Mouse (Mus musculus): ENCODE results near the gene Ptprg. TPM values are rescaled to one million over a fixed set of nuclear protein-coding genes. Genes with fewer than 3 reads are reported as not detected.

Ptprg gene
- total RNA-seq, 2 experiments from 2014 or later: 123 TPM

DNA sequence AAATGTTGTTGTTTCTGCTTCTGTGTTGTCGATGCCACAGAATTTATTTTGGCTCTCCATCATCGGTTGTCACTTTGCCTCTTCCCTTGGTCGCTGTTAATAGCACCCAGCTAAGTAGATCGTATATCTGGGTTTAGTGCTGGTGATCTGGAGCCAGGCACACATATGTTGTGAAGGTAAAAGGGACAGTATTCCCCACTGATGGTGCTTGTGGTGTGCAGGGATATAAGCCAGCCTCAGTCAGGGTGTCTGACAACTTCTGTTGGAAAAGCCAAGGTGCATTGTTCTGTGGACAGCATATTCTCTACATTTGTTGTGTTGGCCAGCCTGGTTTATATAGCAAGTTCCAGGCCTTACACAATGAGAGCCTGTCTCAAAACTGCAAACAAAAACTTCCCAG, 428.4 kb downstream of the Ptprg start:
- intact Hi-C loops (cut with DNase I): no loop called here
- no peak for DNase-seq (ENCODE audit: low spot score in 2 of 2)

DNA sequence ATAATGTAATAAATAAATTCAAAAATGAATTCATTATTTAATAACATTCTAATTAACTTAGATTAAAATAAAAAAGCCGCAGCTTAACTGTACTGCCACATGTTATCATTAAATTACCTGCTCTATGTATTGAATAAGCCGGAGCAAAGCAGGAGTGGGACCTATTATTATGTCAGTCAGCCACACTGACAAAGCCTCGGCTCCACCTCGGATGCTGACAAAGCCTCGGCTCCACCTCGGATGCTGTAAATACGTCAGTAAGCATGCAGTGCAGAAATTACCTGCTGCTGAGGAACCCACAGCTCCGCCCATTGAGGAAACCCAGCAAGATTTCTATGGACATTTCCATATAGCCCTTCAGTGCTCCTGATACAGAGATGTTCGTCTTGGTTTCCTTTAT, 429.7 kb downstream of the Ptprg start:
- intact Hi-C loops (cut with DNase I): no loop called here
- no peak for DNase-seq (ENCODE audit: low spot score in 2 of 2)

DNA sequence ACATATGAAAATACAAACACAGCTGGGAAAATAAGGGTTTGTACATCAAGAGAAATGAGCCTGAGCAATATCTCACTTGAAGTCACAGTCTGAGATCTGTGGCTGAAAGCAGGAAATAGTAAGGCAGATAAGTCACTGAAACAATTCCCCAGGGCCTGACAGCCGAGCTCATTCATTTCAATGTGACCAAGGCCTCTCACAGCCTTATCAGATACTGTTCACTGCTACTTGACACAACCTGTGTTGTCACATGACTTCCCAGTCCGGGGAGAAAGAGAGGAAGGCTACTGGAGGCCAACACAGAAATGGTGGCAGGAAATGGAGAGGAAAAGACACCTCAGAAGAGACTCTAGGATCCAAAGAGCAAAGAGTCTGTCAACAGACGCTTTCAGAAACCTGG, 430.8 kb downstream of the Ptprg start:
- no peak for DNase-seq (ENCODE audit: low spot score in 2 of 2)
- intact Hi-C loops (cut with DNase I): no loop called here

DNA sequence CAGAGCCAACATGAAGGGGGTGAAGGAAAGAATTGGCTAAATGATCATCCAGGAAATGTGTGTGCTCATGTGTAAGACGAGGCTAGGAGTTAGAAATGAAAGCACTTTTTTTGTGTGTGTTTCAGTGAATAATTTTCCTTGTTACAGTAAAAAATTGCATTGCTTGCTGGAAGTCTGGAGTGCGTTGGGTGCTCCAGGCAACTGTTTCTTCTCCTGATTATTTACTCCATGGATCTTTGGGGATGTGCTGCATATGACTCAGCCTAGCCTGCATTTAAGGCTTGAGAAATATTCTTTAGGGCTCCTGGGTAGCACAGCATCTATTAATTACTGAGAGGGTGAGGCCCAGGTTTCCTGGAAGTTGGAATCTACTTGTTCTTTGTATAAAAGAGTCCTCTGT, 435.6 kb downstream of the Ptprg start:
- no peak for DNase-seq (ENCODE audit: low spot score in 2 of 2)
- intact Hi-C loops (cut with DNase I): no loop called here

DNA sequence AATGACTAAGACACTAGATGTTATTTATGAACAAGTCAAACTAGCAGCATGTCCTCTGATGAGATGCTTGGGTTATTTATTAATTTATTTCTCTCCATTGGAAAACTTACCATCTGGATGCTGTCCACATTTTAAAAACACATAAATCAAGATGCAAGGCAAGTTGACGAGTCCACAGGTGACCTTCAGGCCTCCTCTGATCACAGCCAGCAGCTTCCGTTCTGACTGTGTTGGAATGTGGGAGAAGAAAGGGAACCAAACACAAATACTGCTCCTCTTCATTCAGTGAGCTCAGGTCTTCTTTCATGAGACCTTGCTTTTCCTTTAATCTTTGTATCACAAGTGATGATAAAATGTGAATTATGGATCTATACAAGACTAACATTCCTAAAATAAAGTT, 437.8 kb downstream of the Ptprg start:
- DNase-seq (ENCODE audit: low spot score in 2 of 2): no peak
- intact Hi-C loops (cut with DNase I): no loop called here

DNA sequence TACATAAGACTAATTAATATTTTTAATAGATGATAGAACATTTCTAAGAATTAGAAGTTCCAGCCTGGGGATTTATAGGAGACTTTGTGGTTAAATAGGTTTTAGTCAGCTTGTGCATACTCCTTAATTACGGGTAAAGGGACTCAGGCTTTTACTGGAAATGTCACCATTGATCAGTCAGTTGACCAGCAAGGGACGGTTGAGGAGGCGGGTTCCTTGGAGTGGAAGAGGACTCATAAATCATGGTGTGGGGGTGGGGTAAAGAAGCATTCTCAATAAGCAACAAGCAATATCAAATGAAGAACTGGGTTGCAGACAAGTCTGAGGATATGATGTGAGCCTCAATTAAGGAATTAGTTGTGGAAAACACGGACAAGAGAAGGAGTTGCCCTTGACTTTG, 438.8 kb downstream of the Ptprg start:
- intact Hi-C loops (cut with DNase I): no loop called here
- DNase-seq (ENCODE audit: low spot score in 2 of 2): no peak

DNA sequence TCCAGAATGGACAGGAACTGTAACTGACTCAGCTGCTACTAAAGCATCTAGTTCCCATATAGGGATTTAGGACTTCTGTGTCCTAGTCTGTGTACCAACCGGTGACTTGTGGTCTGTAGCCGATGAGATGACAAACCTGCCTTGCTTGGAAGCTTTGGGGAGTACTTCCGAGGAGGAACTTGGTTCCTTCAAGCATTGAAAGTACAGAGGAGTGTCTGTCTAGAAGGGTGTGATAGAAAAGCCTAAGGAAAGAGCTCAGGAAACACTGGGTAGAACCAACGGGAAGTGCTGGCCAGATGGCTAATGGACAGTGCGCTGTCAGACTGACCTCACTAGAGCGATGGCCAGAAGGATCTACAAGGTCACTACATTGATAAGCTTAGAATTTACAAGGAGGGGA, 439.2 kb downstream of the Ptprg start:
- DNase-seq (ENCODE audit: low spot score in 2 of 2): no peak
- intact Hi-C loops (cut with DNase I): no loop called here

DNA sequence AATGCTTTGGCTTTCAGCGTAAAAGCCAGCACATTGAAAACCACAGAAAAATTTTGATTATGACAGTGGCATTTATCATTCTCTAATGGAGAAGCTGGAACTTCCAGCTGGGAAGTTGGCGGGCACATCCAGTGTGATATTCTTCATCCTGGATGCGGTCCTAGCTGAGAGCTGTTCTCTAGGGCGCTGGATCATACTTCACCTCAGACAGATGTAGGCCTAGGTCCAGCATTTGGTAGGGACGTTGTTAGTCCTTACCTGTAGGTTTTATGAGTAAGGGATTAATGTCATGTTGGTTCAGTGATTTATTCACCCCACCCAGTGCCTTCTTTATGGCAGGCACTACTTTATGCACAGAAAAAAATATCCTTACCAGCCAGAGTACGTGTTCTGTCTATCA, 444.2 kb downstream of the Ptprg start:
- no peak for DNase-seq (ENCODE audit: low spot score in 2 of 2)
- intact Hi-C loops (cut with DNase I): no loop called here

DNA sequence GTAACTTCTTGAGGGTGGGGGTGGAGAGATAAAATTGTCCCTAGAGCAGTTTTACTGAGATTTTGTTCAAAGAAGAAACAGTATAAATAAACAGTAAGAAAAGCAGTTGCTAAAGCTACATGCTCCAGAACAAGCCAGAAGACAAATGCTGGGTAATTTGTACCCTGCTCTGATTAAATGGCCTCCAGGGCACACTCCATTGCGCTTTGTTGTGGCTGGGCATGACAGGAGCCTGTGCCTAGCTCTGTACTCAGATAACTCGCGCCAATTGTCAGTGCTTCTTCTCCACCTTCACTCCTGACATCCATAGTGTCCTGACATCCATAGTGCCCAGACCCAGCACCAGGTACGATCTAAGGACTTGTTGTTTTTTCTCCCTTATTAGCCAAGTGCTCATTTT, 445.1 kb downstream of the Ptprg start:
- no peak for DNase-seq (ENCODE audit: low spot score in 2 of 2)
- intact Hi-C loops (cut with DNase I): no loop called here

DNA sequence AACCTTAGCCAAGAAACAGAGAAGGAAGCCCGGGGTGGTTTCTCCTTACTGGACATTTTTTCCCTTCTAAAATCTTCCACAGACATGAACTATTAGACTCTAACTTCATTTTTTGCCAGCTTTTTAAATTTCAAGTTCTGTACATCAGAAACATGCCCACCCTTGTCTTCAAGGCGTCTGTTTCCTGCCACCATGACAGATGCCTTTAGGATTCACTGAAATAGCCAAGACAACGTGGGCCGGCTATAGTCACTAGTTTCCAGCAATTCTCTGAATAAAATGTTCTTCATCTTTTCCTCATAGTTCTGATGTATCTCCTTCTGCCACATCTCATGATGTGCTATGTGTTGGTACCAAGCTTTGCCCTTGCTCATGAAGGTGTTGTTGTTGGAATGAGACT, 450.7 kb downstream of the Ptprg start:
- DNase-seq (ENCODE audit: low spot score in 2 of 2): peak; percentile 28 to 39
- intact Hi-C loops (cut with DNase I): loop anchor here (10.0 kb wide), 1 partner anchor 449 kb away; the partner anchor contains the start of gene Ptprg

DNA sequence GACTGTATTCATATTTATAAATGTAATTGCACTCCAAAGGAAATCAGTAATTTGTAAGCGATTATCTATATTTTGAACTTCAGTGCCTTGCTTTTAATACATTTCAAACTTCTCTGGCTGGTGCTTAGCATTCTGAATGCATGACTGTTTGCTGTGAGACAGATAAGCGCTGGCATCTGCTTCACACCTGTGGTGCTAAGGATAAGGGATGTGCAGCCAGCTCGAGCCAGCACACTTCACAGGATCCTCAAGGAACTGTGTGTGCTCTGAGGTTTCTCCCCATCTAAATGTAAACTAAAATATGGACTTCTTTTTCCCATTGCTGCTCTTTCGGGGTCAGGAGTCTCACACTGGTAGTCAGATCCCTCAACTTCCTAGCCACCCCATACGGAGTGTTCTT, 458.4 kb downstream of the Ptprg start:
- DNase-seq (ENCODE audit: low spot score in 2 of 2): no peak
- intact Hi-C loops (cut with DNase I): no loop called here

DNA sequence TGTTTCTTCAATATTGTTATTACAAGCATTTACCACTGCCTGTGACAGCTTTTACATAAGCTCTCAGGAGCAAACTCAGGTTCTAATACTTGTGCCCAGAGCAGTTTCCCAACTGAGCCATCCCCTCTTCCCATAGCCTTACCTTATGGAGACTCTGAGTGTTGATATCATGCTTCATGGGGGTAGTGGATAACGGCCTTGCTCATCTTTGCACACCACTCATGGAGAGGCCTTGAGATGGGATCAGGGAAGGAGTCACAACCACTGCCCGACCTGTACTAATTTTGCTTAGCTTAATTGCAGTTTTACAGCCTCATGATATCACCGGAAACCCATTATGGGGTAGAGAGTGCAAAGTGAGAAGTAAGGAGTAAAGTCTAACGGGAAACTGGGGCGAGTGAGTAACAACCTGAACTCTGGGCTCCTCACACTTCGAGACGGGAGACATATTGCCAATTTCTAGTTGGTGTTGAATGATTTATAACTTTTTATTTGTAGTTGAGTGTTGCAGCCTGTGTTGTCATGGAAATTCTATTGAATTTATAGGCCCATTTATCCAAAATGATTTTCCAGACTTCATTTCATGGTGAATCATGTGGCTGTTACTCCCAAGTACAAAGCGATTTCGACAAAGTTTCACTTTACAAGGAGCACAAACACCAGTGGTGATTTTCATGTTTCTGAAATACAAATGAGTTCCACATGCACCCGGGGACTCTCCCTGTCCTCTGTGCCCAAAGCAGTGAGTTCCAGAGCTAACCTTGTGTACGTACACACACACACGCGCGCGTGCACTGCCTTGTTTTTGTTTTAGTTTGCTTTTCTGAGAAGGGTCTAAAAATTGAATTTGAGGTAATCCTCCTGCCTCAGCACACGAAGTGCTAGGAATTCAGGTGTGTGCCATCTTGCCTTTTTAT, 472.7 kb downstream of the Ptprg start:
- no peak for DNase-seq (ENCODE audit: low spot score in 2 of 2)
- intact Hi-C loops (cut with DNase I): no loop called here

DNA sequence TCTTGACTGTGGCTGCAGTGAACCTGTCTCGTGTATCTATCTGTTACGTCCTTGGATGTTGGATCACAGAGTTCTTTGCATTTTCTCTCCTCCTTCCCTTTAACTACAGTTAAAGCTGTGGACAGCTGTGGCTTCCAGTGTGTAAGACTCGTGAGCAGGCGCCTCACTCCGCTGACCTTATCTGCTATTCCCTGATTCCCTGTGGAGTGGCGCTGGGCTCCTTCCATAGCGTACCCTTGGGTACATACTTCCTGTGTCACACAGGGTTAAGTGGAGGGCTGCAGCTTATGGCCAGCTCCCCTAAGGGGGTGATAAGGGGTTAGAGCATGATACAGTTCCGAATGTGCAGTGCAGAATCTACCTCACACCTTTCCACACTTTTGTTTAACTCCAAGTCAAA, 473.9 kb downstream of the Ptprg start:
- intact Hi-C loops (cut with DNase I): no loop called here
- DNase-seq (ENCODE audit: low spot score in 2 of 2): no peak

DNA sequence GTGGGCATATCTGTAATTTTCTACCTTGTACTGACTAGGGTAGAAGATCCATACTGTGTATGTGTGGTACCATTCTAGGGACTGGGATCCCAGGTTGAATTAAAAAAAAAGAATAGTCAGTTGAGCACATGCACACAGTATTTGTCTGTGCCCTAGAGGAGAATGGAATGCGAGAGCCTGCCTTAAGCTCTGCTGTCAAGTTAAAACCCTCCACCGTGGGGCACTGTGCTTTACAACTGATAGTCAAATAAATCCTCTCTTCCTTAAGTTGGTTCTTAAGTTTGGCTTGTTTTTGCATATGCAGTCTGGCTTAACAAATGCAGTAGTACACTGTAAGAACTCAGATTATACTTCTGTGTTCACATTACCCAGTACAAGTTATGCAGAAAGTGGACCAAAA, 476.6 kb downstream of the Ptprg start:
- intact Hi-C loops (cut with DNase I): no loop called here
- no peak for DNase-seq (ENCODE audit: low spot score in 2 of 2)

DNA sequence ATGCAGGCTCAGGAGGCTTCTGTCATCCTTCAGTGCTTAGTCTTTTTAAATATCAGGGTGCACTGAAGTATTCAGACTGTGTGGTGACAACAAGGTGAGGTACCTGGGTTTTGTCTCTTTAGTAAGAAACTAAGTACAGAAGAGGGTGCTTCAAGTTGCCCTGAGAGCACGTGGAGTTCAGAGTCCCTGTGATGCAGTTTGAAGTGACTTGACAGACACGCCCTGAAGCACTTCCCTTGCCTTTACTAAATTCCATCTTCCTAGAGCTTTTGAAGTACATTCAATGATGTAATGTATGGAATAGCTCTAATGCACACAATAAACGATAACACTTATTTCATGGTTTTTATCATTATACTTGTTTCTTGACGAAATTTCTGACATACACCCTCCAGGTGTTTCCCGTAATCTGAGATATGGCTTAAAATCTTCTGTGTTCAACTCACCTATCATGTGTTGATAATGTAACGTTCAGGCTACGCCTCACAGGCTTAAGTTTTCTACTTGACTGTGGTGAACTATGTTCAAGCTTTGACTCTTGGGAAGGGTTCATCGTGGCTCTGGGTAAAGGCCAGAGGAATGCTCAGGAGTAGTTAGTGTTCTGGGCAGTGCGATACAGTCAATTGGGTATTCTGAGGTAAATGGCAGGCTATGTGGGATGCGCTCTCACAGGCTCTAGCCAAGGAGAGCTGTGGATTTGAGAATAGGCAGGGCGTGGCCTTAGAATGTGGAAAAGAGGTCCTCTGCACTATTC, 483.4 kb downstream of the Ptprg start:
- intact Hi-C loops (cut with DNase I): no loop called here
- no peak for DNase-seq (ENCODE audit: low spot score in 2 of 2)

DNA sequence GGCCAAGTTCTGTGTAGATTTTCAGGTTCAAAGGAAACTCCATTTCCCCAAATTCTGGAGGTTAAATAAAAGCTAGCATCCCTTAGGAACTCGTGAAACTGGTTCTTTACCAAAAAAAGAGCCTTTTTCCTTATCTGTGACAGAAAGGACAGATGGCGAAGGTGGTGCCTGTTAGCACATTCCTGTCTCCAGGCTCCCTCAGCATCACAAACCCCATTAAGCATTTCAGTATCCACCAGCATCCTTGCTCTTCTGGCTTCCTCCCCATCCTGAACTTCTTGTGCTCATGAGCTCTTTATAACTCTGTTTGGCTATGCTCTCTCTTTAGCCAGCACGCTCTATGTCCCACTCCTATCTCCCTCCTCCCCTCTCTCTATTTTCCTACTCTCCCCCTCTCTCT, 486.4 kb downstream of the Ptprg start:
- no peak for DNase-seq (ENCODE audit: low spot score in 2 of 2)
- intact Hi-C loops (cut with DNase I): no loop called here

DNA sequence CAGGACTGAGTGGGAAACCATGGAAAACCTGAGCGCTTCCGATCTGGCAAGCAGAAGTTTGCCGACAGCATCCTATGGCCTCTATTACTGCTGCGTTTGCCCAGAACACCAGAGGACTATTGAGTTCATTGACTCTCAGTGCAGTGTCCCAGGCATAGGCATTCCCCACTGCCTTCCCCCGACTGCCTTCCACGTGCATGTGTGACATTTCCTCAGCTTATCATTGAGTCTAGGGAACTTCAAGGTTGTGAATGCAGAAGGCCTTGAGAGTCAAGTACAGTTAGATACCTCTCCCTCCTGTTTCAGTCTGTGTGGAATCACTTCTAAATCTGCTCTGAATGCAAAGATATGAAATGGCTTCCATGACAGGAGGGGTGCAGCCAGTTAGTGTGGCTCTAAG, 488.2 kb downstream of the Ptprg start:
- DNase-seq (ENCODE audit: low spot score in 2 of 2): no peak
- intact Hi-C loops (cut with DNase I): no loop called here

DNA sequence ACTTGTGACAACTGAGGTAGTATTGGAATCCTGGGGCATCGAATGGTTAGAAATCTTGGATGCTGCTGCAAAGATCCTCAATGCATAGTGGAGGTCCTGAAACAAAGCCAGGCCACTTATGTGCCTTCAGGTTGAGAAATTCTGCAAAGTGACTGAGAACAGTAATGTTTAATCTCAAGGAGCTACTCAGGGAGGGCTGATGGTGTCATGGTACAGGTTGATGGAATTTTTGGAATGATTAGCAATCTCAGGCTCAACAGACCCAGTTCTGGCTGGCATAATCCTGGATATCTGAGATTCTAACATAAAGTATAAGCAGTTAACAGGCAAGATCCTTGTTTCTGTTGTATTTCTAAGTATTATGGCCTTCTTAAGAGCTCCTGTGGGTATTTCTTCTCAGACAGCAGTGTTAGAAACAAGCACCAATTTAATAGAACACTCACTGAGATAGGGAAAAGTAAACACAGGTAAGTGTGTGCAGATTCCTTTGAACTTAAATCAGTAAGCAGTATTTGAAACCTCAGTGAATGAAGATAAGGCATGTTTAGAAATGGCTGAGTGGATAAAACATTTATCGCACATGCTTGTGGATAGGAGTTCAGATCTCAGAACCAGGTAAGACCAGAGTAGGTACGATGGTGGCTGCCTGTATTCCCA, 493.0 kb downstream of the Ptprg start:
- intact Hi-C loops (cut with DNase I): no loop called here
- no peak for DNase-seq (ENCODE audit: low spot score in 2 of 2)

DNA sequence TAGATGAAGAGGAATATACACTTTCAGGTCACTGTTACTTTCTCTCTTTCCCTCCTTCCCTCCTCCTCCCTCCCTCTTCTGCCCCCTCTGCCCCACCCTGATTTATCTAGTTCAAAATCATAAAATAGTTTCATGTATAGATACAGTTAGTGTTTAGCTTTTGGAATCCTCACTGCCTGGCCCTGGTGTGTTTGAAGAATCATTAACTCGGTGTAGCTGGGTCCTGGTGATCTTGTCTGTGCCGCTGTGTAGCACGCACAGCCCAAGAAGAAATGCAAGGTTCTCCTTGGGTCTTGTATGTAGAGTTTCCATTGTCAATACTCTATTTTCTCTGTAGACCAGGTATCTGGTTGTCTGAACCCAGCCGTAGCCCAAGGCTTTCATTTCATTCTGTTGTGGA, 494.3 kb downstream of the Ptprg start:
- DNase-seq (ENCODE audit: low spot score in 2 of 2): no peak
- intact Hi-C loops (cut with DNase I): no loop called here

DNA sequence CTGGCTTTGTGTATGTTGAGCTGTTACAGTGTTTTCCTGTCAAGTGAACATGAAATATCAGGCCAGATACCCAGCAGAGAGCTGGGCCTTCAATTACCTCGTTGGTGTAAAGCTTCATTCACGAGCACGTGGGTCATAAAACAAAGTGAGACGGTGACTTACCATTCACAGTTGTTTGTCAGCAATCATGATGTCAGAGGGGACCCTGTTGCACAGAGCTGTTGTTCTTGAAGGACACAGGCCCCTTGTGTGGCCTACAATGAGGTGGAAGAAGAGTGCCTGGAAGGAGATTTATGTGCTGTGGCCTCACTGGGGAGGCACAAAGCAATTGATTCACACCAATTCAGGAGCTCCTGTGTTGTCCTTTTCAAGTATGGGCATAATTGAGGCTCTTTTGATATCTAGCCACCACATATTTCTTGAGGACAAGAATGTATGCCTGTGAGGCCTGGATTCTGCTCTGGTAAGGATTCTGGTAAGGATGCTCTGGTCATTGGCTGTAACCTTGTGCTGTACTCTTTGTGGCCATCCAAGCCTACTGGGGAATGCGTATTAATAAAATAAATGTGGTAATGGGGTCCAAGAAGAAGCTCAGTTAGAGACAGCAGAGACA, 503.7 kb downstream of the Ptprg start:
- intact Hi-C loops (cut with DNase I): no loop called here
- no peak for DNase-seq (ENCODE audit: low spot score in 2 of 2)
